10 mouse cellular contexts compared by ENCODE assay signal in the genomic region with DNA sequence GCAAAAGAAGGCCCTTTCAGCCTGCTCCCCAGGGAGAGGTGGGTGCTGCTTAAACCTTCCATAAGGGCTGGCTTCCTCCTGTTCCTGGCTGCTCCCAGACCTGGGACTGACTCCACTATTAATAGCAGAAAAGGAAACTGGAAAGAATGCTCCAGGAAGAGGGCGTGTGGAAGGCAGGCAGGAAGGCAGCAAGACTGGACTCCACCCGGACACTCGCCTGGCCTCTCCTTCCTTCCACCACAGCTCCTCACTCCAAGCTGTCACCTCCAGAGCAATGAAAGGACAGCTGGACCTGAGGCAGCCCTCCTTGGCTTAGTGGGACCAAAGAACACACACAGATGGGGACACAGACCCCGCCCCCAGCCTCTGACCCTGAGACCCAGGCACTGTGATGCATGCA. TPM values are rescaled to one million over a fixed set of nuclear protein-coding genes. Genes with fewer than 3 reads are reported as not detected.
DNase-seq lines count a peak whose midpoint lies in the region; ATAC-seq and TF ChIP-seq lines count a peak whose summit lies in the region.
"Had no signal": no experiment of that assay in that cellular context is flagged by ENCODE, and none has a peak within 500 bp of the region (broad histone marks: within the 10 kb centered on the region; RNA-seq: fewer than 3 reads in every experiment).

No protein-coding gene starts in this region.

- 66% methylated on average over 4 of the region's 4 CpGs for WGBS in stomach, embryonic 15.5 days
- 57% methylated on average over 4 of the region's 4 CpGs for WGBS in stomach, postnatal 0 days

- H3K27ac ChIP-seq in stomach, embryonic 15.5 days = 0 out of 2 replicates have a peak overlapping the region, but pooled peaks have one; percentile 16
- H3K27ac ChIP-seq in stomach, postnatal 0 days (replicated peaks) = no peak overlapping the region
- H3K27ac ChIP-seq in layer of hippocampus, adult 2 months = no peak overlapping the region; the same call in 1 of the 2 replicates
- H3K27ac ChIP-seq: left cerebral cortex, adult 2 months had no signal

- 0 out of 2 replicates have a peak, but pooled peaks have one; percentile 18 for ATAC-seq in stomach, embryonic 15.5 days (ENCODE audit: insufficient read depth, low FRiP score, low read depth)
- ATAC-seq in stomach, postnatal 0 days (ENCODE audit: low FRiP score, low TSS enrichment) = no peak
- no peak for ATAC-seq in erythroid progenitor cell, adult 5-6 weeks (replicated peaks; ENCODE audit: low FRiP score, poor library complexity, severe bottlenecking)

- no peaks in the 10 kb centered on the region for H3K27me3 ChIP-seq in stomach, embryonic 15.5 days (replicated peaks)
- no peaks in the 10 kb centered on the region for H3K27me3 ChIP-seq in stomach, postnatal 0 days (ENCODE audit: control insufficient read depth, insufficient read depth, low read length)

- H3K36me3 ChIP-seq in stomach, embryonic 15.5 days = no peaks in the 10 kb centered on the region
- H3K36me3 ChIP-seq in stomach, postnatal 0 days (ENCODE audit: control insufficient read depth, insufficient read depth, low read length) = no peaks in the 10 kb centered on the region

- H3K4me2 ChIP-seq in stomach, embryonic 15.5 days = no peak overlapping the region
- no peak overlapping the region for H3K4me2 ChIP-seq in stomach, postnatal 0 days (replicated peaks; ENCODE audit: low read depth)

- H3K4me1 ChIP-seq in stomach, embryonic 15.5 days = peaks cover 4% of the 10 kb centered on the region; the same call in 1 of the 2 replicates
- no peaks in the 10 kb centered on the region for H3K4me1 ChIP-seq in stomach, postnatal 0 days (replicated peaks; ENCODE audit: control insufficient read depth, insufficient read depth)

- TF ChIP-seq EP300 in stomach, postnatal 0 days (optimal IDR thresholded peaks at IDR 0.05) = no peak

- TF ChIP-seq CTCF in stomach, postnatal 0 days (IDR thresholded peaks at IDR 0.05; ENCODE audit: low read depth) = no peak
- TF ChIP-seq CTCF in layer of hippocampus, adult 2 months (conservative IDR thresholded peaks at IDR 0.05) = no peak

- H3K9me3 ChIP-seq in stomach, embryonic 15.5 days = no peaks in the 10 kb centered on the region
- H3K9me3 ChIP-seq in stomach, postnatal 0 days (ENCODE audit: control insufficient read depth, low read length) = no peaks in the 10 kb centered on the region

- DNase-seq in adrenal gland, adult (ENCODE audit: inconsistent age in 2 of 2, low spot score in 1 of 2) = peak; percentile 47 to 73
- no peak for DNase-seq in adrenal gland, adult 18-20 months (ENCODE audit: low spot score in 2 of 2)
- no peak for DNase-seq in stomach, postnatal 0 days (ENCODE audit: low spot score)
- DNase-seq in kidney, postnatal 25 days = peak; percentile 58 to 83
- no peak for DNase-seq in right cerebral cortex, postnatal 25 days
- no peak for DNase-seq in layer of hippocampus, adult 2 months (ENCODE audit: low spot score in 2 of 2)
- DNase-seq: right cerebral cortex, adult 18-20 months had no signal

- H3K9ac ChIP-seq in stomach, embryonic 15.5 days = no peak overlapping the region
- H3K9ac ChIP-seq in stomach, postnatal 0 days (ENCODE audit: low read length) = no peak overlapping the region

- no peak overlapping the region for H3K4me3 ChIP-seq in stomach, embryonic 15.5 days (replicated peaks)
- no peak overlapping the region for H3K4me3 ChIP-seq in stomach, postnatal 0 days (ENCODE audit: low read depth, low read length)
- no peak overlapping the region for H3K4me3 ChIP-seq in layer of hippocampus, adult 2 months
- H3K4me3 ChIP-seq: left cerebral cortex, adult 2 months had no signal

RNA-seq across cellular contexts. Expression of gene Podxl, which starts 19.5 kb away (rescaled TPM):
- 10 to 100 TPM; 45.0 to 50.0 TPM for total RNA-seq in adrenal gland, adult 18-20 months (2021)
- 26.9 and 27.1 TPM in 2 replicates for polyA plus RNA-seq in stomach, embryonic 15.5 days (2015; fragmentation: Nextera tagmentation; extraction: Ambion mirVana)
- 6.6 and 6.7 TPM in 2 replicates for polyA plus RNA-seq in stomach, postnatal 0 days (2015; fragmentation: Nextera tagmentation; extraction: Ambion mirVana)
- total RNA-seq in erythroid progenitor cell, adult 5-6 weeks (2015; ENCODE audit: low replicate concordance) = not detected in 2 replicates
- not detected in 2 replicates for total RNA-seq in erythroid progenitor cell, adult 5-6 weeks (2017; ENCODE audit: low replicate concordance)
- total RNA-seq in layer of hippocampus, adult 2 months (2021) = 10 to 100 TPM; 16.8 to 18.9 TPM

Comparison
In these comparisons a context has a peak if more than half of its experiments do, and no peak if none do; other contexts are left out.
1. DNase-seq: peak in adrenal gland, adult (2 of 2) and kidney, postnatal 25 days (2 of 2); none in adrenal gland, adult 18-20 months (0 of 2), stomach, postnatal 0 days (single experiment), right cerebral cortex, postnatal 25 days (single experiment) and layer of hippocampus, adult 2 months (0 of 2).
2. RNA of gene Podxl, which starts 19.5 kb away (total RNA-seq): 45.0 to 50.0 TPM in adrenal gland, adult 18-20 months and 16.8 to 18.9 TPM in layer of hippocampus, adult 2 months; not detected in erythroid progenitor cell, adult 5-6 weeks; every median in the first group is over 10 times any median in the second.